Mouse (Mus musculus): Measurements from ENCODE around the gene Sec16a. TPM values are rescaled to one million over a fixed set of nuclear protein-coding genes. Genes with fewer than 3 reads are reported as not detected.

The Sec16a gene
- polyA plus RNA-seq, 1 experiment from 2014 or later, result 7.8 TPM

- DNase-seq (no peak), ATAC-seq (no peak)
- peak overlapping the region; percentile 73 for H3K27ac ChIP-seq (ENCODE audit: low read depth)
- peaks cover 3% of the 10 kb centered on the region for H3K4me1 ChIP-seq (ENCODE audit: insufficient read depth)
- H3K4me3 ChIP-seq (ENCODE audit: low read depth, low read length), result peak overlapping the region; percentile 13; the same call in 1 of the 2 replicates
- H3K27me3 ChIP-seq (ENCODE audit: insufficient read depth, low read length), result no peaks in the 10 kb centered on the region
- TF ChIP-seq CTCF (IDR thresholded peaks at IDR 0.05; ENCODE audit: low read depth) (no peak), EP300 (IDR thresholded peaks at IDR 0.05; ENCODE audit: low read depth) (no peak)
- peak overlapping the region; percentile 19 for H3K4me2 ChIP-seq (ENCODE audit: low read depth, low read length)
- 55% methylated on average over 13 of the region's 13 CpGs for WGBS (ENCODE audit: insufficient replicate concordance)
- peak overlapping the region; percentile 46 for H3K9ac ChIP-seq (replicated peaks)
- H3K9me3 ChIP-seq (ENCODE audit: low read length), result no peaks in the 10 kb centered on the region
- H3K36me3 ChIP-seq (replicated peaks; ENCODE audit: insufficient read depth, low read length), result peaks cover 79% of the 10 kb centered on the region
Observed at GRCm38 (mm10) chr2:26475505-26476430, 30.8 kb upstream of the Sec16a start.

DNA sequence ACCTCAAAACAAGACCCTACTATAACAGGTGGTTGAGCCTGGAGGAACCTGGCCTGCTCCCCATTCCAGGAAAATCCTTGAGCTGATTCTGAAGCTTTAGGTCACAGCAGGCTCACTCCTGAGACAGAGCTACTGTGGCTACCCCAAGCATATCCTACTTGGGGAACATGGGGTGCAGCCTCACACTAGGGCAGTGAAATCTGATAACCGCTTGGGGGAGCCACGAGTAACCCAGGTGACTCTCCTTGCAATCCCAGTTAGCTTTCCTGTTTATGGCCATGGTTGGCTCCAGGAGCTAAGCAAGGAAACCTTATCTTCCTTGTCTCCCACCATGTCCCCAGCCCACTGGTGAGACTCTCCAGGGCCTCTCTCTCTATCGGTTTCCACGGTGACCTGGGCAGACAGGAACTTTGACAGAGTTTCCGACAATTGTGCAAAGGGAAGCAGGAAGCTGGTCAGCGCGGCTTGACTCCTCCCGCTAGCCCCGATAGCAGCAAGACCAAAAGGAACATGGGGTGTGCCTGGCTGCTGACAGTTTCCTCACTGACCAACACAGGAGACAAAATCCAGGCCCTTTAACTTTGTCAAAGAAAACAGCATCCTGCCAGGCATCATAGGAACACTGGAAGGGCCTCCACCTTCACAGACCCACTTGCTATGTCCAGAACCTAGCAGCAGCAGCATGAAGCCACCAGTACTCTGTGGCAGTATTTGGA is 29.9 kb upstream of the Sec16a start:
- H3K36me3 ChIP-seq (replicated peaks; ENCODE audit: insufficient read depth, low read length), result peaks cover 79% of the 10 kb centered on the region
- 24% methylated on average over 9 of the region's 9 CpGs for WGBS (ENCODE audit: insufficient replicate concordance)
- peak overlapping the region; percentile 45 for H3K4me2 ChIP-seq (ENCODE audit: low read depth, low read length)

DNA sequence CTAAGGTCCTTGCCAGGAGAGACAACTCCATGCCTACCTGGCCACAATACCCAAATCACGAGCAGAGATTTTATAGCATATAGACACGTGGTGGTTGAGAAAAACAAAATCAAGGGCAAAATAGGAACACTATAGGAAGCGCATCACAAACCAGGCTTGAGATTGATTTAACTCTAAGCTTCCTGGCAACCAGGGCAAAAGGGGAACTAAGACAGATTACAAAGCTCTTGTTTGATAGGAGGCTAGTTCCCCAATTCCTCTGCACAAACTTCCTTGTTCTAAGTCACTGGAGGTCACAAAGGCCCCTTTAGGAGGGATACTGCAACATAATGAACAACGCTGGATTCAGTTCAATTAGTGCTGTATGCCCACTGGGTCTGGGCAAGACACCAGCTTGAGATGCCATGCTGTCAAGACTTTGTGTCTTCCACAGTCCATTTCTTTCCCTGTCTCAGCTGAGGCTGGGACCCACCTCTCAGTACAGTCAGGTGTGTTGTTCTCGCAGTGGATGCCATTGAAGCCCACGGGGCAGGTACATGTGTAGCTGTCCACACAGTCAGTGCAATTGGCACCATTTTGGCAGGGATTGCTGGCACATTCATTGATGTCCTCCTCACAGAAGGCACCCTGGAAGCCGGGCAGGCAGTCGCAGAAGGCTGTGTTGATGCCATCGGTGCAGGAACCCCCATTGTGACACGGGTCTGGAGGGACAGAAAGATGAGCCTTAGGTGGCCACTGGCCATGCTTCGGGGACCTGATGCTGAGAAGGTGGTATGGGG is 27.5 kb upstream of the Sec16a start:
- H3K9ac ChIP-seq (replicated peaks), result no peak overlapping the region
- 62% methylated on average over 11 of the region's 11 CpGs for WGBS (ENCODE audit: insufficient replicate concordance)
- H3K27me3 ChIP-seq (ENCODE audit: insufficient read depth, low read length), result no peaks in the 10 kb centered on the region
- H3K27ac ChIP-seq (ENCODE audit: low read depth), result peak overlapping the region; percentile 52; the same call in 1 of the 2 replicates
- no peak overlapping the region for H3K4me2 ChIP-seq (ENCODE audit: low read depth, low read length)
- peaks cover 76% of the 10 kb centered on the region for H3K36me3 ChIP-seq (replicated peaks; ENCODE audit: insufficient read depth, low read length)
- no peaks in the 10 kb centered on the region for H3K9me3 ChIP-seq (ENCODE audit: low read length)
- H3K4me1 ChIP-seq (ENCODE audit: insufficient read depth), result peaks cover 6% of the 10 kb centered on the region; the same call in 1 of the 2 replicates
- DNase-seq (no peak), ATAC-seq (no peak)
- no peak overlapping the region for H3K4me3 ChIP-seq (ENCODE audit: low read depth, low read length)
- 0 out of 2 replicates have a peak, but pooled peaks have one; percentile 16 for TF ChIP-seq EP300 (IDR thresholded peaks at IDR 0.05; ENCODE audit: low read depth)
- TF ChIP-seq CTCF (IDR thresholded peaks at IDR 0.05; ENCODE audit: low read depth), result no peak

More for the DNA sequence above, 29.9 kb upstream of the Sec16a start:
- Histone ChIP-seq H3K27me3 (ENCODE audit: insufficient read depth, low read length) (no peaks in the 10 kb centered on the region), H3K9ac (replicated peaks) (peak overlapping the region; percentile 46), H3K4me1 (ENCODE audit: insufficient read depth) (peaks cover 3% of the 10 kb centered on the region; the same call in 1 of the 2 replicates), H3K4me3 (ENCODE audit: low read depth, low read length) (peak overlapping the region; percentile 13), H3K27ac (ENCODE audit: low read depth) (peak overlapping the region; percentile 73), H3K9me3 (ENCODE audit: low read length) (no peaks in the 10 kb centered on the region)
- peak; percentile 40 for TF ChIP-seq CTCF (IDR thresholded peaks at IDR 0.05; ENCODE audit: low read depth)
- no peak; the same call in 1 of the 2 replicates for TF ChIP-seq EP300 (IDR thresholded peaks at IDR 0.05; ENCODE audit: low read depth)
- ATAC-seq, result peak; percentile 62
- peak; percentile 62 for DNase-seq

DNA sequence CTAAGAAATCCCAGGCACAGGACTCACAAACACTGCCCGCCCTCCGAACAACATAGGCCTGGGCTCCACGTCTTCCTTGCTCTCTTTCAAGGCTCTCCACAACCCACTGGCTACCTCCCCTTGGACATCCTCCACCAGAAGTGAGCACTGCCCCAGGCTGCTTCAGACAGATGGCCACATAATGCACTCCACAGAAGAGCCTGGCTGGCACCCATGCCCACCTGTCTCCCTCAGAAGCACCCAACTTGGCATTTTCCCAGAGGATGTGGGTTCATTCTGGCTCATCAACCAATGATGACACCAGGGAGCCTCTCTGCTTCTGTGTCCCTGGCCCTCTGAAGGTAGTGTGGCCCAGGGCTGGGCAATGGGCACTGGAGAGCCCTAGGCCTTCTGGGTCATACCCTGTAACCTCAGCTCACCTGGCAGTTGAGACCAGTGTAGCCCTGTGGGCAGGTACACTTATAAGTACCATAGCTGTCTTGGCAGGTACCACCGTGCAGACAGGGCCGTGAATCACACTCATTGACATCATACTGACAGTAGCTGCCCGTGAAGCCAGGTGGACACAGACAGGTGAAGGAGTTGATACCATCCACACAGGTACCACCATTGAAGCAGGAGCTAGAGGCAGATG is 26.8 kb upstream of the Sec16a start:
- WGBS (ENCODE audit: insufficient replicate concordance), result 78% methylated on average over 6 of the region's 6 CpGs
- H3K4me1 ChIP-seq (ENCODE audit: insufficient read depth), result peaks cover 6% of the 10 kb centered on the region; the same call in 1 of the 2 replicates
- no peak for TF ChIP-seq EP300 (IDR thresholded peaks at IDR 0.05; ENCODE audit: low read depth)
- no peak for TF ChIP-seq CTCF (IDR thresholded peaks at IDR 0.05; ENCODE audit: low read depth)
- no peak overlapping the region for H3K4me3 ChIP-seq (ENCODE audit: low read depth, low read length)
- H3K27me3 ChIP-seq (ENCODE audit: insufficient read depth, low read length), result no peaks in the 10 kb centered on the region
- H3K9ac ChIP-seq (replicated peaks), result no peak overlapping the region
- H3K27ac ChIP-seq (ENCODE audit: low read depth), result peak overlapping the region; percentile 52; the same call in 1 of the 2 replicates
- peaks cover 77% of the 10 kb centered on the region for H3K36me3 ChIP-seq (replicated peaks; ENCODE audit: insufficient read depth, low read length)
- DNase-seq (no peak), ATAC-seq (no peak)
- no peak overlapping the region for H3K4me2 ChIP-seq (ENCODE audit: low read depth, low read length)
- no peaks in the 10 kb centered on the region for H3K9me3 ChIP-seq (ENCODE audit: low read length)

DNA sequence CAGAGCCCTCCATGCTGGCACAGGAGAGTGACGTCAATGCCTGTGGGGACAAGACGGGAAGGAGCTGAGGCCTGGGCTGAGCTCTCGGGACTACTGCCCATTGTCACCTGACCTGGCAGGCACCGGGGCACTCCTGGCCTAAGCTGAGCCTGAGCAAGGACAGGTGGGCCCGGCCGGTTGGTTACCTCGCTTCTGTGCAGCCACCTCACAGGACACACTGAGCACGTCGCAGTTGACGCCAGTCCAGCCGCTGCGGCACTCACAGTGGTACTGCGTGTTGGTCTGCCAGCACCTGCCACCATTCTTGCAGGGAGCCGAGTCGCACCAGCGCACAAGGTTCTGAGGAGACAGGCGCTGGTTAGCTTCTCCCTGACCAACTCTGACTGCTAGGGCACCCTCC is 26.0 kb upstream of the Sec16a start:
- Histone ChIP-seq H3K4me2 (ENCODE audit: low read depth, low read length) (no peak overlapping the region), H3K9ac (replicated peaks) (no peak overlapping the region), H3K9me3 (ENCODE audit: low read length) (no peaks in the 10 kb centered on the region), H3K27me3 (ENCODE audit: insufficient read depth, low read length) (no peaks in the 10 kb centered on the region), H3K27ac (ENCODE audit: low read depth) (no peak overlapping the region), H3K4me3 (ENCODE audit: low read depth, low read length) (no peak overlapping the region), H3K4me1 (ENCODE audit: insufficient read depth) (peaks cover 6% of the 10 kb centered on the region; the same call in 1 of the 2 replicates), H3K36me3 (replicated peaks; ENCODE audit: insufficient read depth, low read length) (peaks cover 79% of the 10 kb centered on the region)
- 87% methylated on average over 17 of the region's 17 CpGs for WGBS (ENCODE audit: insufficient replicate concordance)
- TF ChIP-seq EP300 (IDR thresholded peaks at IDR 0.05; ENCODE audit: low read depth) (no peak), CTCF (IDR thresholded peaks at IDR 0.05; ENCODE audit: low read depth) (no peak)
- no peak for ATAC-seq
- DNase-seq, result no peak
